Mouse (Mus musculus) heart, embryonic 12.5 days (tissue): ENCODE measurements around the gene Pdgfa. TPM values are rescaled to one million over a fixed set of nuclear protein-coding genes. Genes with fewer than 3 reads are reported as not detected.

ENCODE experiments used
- ATAC-seq: fragments of 200-750 bp; cut with Nextera tagmentation; 2 replicates; pipeline ENCODE4 v1.8.0; 2017; ENCODE audit warnings: moderate TSS enrichment, moderate library complexity; ENCODE audit not compliant: insufficient number of reproducible peaks, low FRiP score
- H3K27ac ChIP-seq: fragments of 300-500 bp; sonication (generic); 2 replicates; pipeline ENCODE4 v1.5.1; 2016; ENCODE audit warnings: mild to moderate bottlenecking, moderate library complexity; ENCODE audit not compliant: poor library complexity, severe bottlenecking
- H3K27me3 ChIP-seq: fragments of 300-500 bp; sonication (generic); replicated peaks from 2 replicates; pipeline ENCODE4 v1.6.1; 2016; ENCODE audit warnings: mild to moderate bottlenecking, moderate library complexity
- H3K36me3 ChIP-seq: fragments of 300-500 bp; sonication (generic); 2 replicates; pipeline ENCODE4 v1.6.1; 2016; ENCODE audit warnings: mild to moderate bottlenecking, moderate library complexity
- H3K4me1 ChIP-seq: fragments of 300-500 bp; sonication (generic); replicated peaks from 2 replicates; pipeline ENCODE4 v1.6.1; 2016; ENCODE audit warnings: mild to moderate bottlenecking
- H3K4me2 ChIP-seq: fragments of 300-500 bp; sonication (generic); 2 replicates; pipeline ENCODE4 v1.6.1; 2016; ENCODE audit warnings: mild to moderate bottlenecking, moderate library complexity
- H3K4me3 ChIP-seq: fragments of 300-500 bp; sonication (generic); 2 replicates; pipeline ENCODE4 v1.5.1; 2016; ENCODE audit warnings: mild to moderate bottlenecking
- H3K9ac ChIP-seq: fragments of 300-500 bp; sonication (generic); 2 replicates; pipeline ENCODE4 v1.6.1; 2016; ENCODE audit warnings: mild to moderate bottlenecking, moderate library complexity
- H3K9me3 ChIP-seq: fragments of 300-500 bp; sonication (generic); replicated peaks from 2 replicates; pipeline ENCODE4 v1.6.1; 2016; ENCODE audit warnings: mild to moderate bottlenecking, moderate library complexity
- WGBS: fragments of 180-500 bp; shearing (Covaris S2); methylation state at CpG from one replicate; pipeline ENCODE4 v1.1.7; 2016; 5-methylcytosine and 5-hydroxymethylcytosine counted together
- polyA plus RNA-seq: library from polyadenylated mRNA; unstranded; fragments of >200 nt; fragmentation: Nextera tagmentation; extraction: Ambion mirVana; gene quantifications from 2 replicates; pipeline ENCODE4 v1.2.1, GENCODE M21; 2016

Gene Pdgfa
- polyA plus RNA-seq, 1 experiment from 2014 or later = 34.4 TPM

- Histone ChIP-seq H3K27me3 (no peaks in the 10 kb centered on the region), H3K27ac (no peak overlapping the region), H3K4me2 (no peak overlapping the region), H3K9ac (no peak overlapping the region), H3K4me3 (no peak overlapping the region), H3K9me3 (no peaks in the 10 kb centered on the region), H3K4me1 (peaks cover 49% of the 10 kb centered on the region), H3K36me3 (no peaks in the 10 kb centered on the region)
- no peak for ATAC-seq
- 82% methylated on average over 2 of the region's 2 CpGs for WGBS
Observed at GRCm38 (mm10) chr5:138951305-138951704, 45.9 kb downstream of the Pdgfa start.

DNA sequence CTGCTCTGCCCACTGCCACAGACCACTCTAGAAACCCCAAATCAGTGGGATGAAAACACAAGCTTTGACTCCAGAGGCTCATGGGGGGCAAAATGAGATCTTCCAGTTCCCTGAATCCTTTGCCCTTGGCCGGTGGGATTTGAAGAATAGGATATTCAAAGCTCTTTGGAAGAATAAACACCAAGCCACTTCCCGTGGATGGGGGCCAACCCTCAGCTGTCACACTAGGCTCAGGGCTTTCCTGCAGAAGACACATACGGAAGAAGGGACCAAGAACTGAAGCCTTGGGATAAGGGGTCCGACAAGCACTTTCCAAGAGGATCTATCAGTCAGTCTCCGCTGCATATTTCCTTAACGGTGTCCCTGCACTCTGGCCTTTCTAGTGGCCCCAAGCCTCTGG lies 48.0 kb downstream of the Pdgfa start:
- H3K4me1 ChIP-seq = peaks cover 57% of the 10 kb centered on the region
- no peak overlapping the region for H3K9ac ChIP-seq
- no peaks in the 10 kb centered on the region for H3K27me3 ChIP-seq
- whole genome bisulfite sequencing = 66% methylated on average over 6 of the region's 6 CpGs
- H3K4me3 ChIP-seq = no peak overlapping the region
- H3K9me3 ChIP-seq = no peaks in the 10 kb centered on the region
- H3K4me2 ChIP-seq = 0 out of 2 replicates have a peak overlapping the region, but pooled peaks have one; percentile 51
- peak overlapping the region; percentile 97 for H3K27ac ChIP-seq
- no peak for ATAC-seq
- no peaks in the 10 kb centered on the region for H3K36me3 ChIP-seq

DNA sequence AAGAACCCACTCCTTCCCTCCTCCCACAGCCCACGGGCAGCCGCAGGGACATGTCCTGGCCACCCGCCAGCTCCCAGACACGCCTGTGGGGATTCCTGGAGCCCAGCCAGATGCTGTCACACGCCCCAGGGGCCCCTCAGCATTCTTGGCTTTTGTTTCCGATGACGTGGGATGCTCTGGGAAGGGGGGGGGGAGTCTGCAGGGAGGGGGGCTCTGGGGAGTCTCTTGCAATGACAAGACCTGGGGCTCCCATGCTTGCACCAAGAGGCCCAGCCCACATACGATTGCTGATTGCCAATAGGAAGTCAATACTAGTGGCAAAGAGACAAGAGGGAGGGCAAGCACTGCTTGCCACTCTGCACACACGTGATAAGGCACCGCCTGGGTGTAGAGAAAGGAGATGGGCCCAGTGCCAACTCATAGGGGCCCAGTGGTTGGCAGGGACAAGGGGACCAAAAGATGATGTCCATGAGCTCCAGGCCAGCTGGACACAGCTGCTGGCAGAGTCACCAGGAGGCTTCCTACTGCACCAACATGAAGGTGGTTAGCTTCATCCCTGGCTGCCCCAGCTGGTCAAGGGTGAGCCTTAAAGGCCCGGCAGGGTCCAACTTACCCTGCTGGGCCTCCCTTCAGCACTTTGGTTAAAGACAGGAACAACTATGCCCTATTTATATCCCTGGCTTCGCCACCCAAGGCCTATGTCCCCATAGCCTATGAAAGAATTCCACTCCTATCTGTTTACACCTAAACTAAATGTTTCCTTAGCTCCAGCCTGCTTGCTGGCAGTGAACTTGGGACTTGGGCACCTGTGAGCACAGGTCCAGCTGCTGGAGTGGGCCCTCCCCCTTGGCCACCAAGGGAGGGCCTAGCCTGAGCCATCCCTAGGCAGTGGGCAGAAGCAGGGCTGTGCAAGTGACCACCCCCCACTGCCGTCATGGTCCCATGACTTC lies 48.9 kb downstream of the Pdgfa start:
- Histone ChIP-seq H3K36me3 (no peaks in the 10 kb centered on the region), H3K9ac (no peak overlapping the region), H3K4me2 (peak overlapping the region; percentile 51), H3K9me3 (no peaks in the 10 kb centered on the region), H3K27ac (peak overlapping the region; percentile 97), H3K4me1 (peaks cover 56% of the 10 kb centered on the region), H3K27me3 (no peaks in the 10 kb centered on the region), H3K4me3 (no peak overlapping the region)
- peak; percentile 71 for ATAC-seq
- 9% methylated on average over 13 of the region's 13 CpGs for WGBS

- Histone ChIP-seq H3K27ac (peak overlapping the region; percentile 97), H3K27me3 (no peaks in the 10 kb centered on the region), H3K9ac (no peak overlapping the region), H3K4me2 (peak overlapping the region; percentile 51), H3K9me3 (no peaks in the 10 kb centered on the region), H3K4me1 (peaks cover 50% of the 10 kb centered on the region), H3K36me3 (no peaks in the 10 kb centered on the region), H3K4me3 (no peak overlapping the region)
- 82% methylated on average over 5 of the region's 5 CpGs for WGBS
- ATAC-seq = no peak
Observed at GRCm38 (mm10) chr5:138947487-138947886, 49.7 kb downstream of the Pdgfa start.

DNA sequence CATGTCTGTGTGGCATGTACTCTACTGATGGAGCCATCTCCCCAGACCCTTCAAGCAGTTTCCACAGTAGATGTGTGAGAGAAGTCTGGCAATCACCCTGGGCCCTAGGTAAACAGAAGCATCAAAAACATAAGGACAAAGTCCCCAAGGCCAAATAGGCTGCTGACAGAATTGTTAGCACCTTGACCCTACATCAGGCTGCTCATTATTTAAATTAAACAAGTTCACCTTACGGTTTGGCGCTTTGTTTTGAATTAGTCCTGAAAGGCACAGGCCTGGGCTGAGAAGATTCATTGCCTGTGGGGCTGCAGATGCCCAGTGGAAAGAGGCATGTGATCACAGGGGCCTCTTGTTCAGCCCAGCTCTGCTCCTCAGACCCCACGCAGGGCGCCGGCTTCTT lies 50.2 kb downstream of the Pdgfa start:
- ATAC-seq = no peak
- Histone ChIP-seq H3K4me3 (no peak overlapping the region), H3K4me2 (no peak overlapping the region), H3K27me3 (no peaks in the 10 kb centered on the region), H3K9me3 (no peaks in the 10 kb centered on the region), H3K36me3 (no peaks in the 10 kb centered on the region), H3K9ac (no peak overlapping the region), H3K4me1 (peaks cover 50% of the 10 kb centered on the region), H3K27ac (peak overlapping the region; percentile 97)
- WGBS = 86% methylated on average over 5 of the region's 5 CpGs

DNA sequence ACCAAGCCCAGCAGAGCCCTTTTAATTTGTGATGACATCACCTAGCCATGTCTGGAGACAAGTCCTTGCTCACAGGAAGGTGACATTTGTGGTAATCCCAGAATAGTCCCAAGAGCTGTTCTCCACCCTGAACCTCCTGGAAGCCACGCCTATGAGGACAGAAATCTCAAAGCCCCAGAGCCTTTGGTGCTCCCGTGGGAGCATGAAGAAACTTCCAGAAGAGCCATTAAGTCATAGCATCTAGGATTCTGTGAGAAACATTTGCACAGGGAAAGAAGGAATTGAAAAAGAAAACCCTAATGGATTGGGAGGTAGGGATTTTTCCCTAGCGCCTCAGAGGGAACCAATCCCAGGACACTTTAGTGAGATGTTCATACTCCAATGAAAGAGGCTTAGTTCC lies 52.2 kb downstream of the Pdgfa start:
- Histone ChIP-seq H3K27me3 (no peaks in the 10 kb centered on the region), H3K4me1 (peaks cover 49% of the 10 kb centered on the region), H3K4me3 (no peak overlapping the region), H3K9me3 (no peaks in the 10 kb centered on the region), H3K36me3 (no peaks in the 10 kb centered on the region), H3K9ac (no peak overlapping the region), H3K27ac (no peak overlapping the region), H3K4me2 (no peak overlapping the region)
- ATAC-seq = no peak
- WGBS = 81% methylated on average over 3 of the region's 3 CpGs

GRCm38 (mm10) chr5:138944551-138944950 lies 52.6 kb downstream of the Pdgfa start:
- Histone ChIP-seq H3K27ac (no peak overlapping the region), H3K9me3 (no peaks in the 10 kb centered on the region), H3K4me2 (no peak overlapping the region), H3K27me3 (no peaks in the 10 kb centered on the region), H3K4me3 (no peak overlapping the region), H3K4me1 (peaks cover 44% of the 10 kb centered on the region), H3K36me3 (no peaks in the 10 kb centered on the region), H3K9ac (no peak overlapping the region)
- 77% methylated on average over 7 of the region's 7 CpGs for WGBS
- ATAC-seq = no peak

DNA sequence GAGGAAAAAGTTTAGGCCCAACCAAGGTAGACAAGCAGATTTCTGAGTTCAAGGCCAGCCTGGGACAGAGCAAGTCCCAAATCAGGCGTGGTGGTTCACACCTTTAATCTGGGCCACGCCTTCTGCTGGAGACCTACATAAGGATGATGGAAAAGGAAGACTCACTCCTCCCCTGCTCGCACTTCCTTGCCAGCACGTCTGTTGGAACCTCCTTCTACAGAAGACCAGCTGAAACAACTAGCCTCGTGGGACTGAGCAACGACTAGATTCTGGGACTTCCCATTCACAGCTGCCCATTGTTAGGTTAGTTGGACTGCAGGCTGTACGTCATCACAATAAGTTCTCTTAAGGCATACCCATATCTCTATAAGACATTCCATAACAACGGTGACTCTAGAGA lies 55.3 kb downstream of the Pdgfa start:
- peaks cover 28% of the 10 kb centered on the region for H3K4me1 ChIP-seq
- no peaks in the 10 kb centered on the region for H3K27me3 ChIP-seq
- no peaks in the 10 kb centered on the region for H3K9me3 ChIP-seq
- no peak overlapping the region for H3K9ac ChIP-seq
- H3K4me2 ChIP-seq = no peak overlapping the region
- 65% methylated on average over 8 of the region's 8 CpGs for WGBS
- H3K36me3 ChIP-seq = no peaks in the 10 kb centered on the region
- ATAC-seq = no peak
- no peak overlapping the region for H3K4me3 ChIP-seq
- H3K27ac ChIP-seq = no peak overlapping the region

GRCm38 (mm10) chr5:138940576-138940975 lies 56.6 kb downstream of the Pdgfa start:
- Histone ChIP-seq H3K9ac (no peak overlapping the region), H3K4me1 (peaks cover 18% of the 10 kb centered on the region), H3K36me3 (no peaks in the 10 kb centered on the region), H3K27ac (no peak overlapping the region), H3K4me3 (no peak overlapping the region), H3K27me3 (no peaks in the 10 kb centered on the region), H3K9me3 (no peaks in the 10 kb centered on the region), H3K4me2 (no peak overlapping the region)
- WGBS = 77% methylated on average over 4 of the region's 4 CpGs
- no peak for ATAC-seq

GRCm38 (mm10) chr5:138938572-138939163 lies 58.5 kb downstream of the Pdgfa start:
- Histone ChIP-seq H3K4me3 (no peak overlapping the region), H3K27ac (no peak overlapping the region), H3K4me1 (peaks cover 18% of the 10 kb centered on the region), H3K9me3 (no peaks in the 10 kb centered on the region), H3K27me3 (no peaks in the 10 kb centered on the region), H3K4me2 (no peak overlapping the region), H3K36me3 (no peaks in the 10 kb centered on the region), H3K9ac (no peak overlapping the region; the same call in 1 of the 2 replicates)
- no peak for ATAC-seq
- WGBS = 47% methylated on average over 3 of the region's 3 CpGs

DNA sequence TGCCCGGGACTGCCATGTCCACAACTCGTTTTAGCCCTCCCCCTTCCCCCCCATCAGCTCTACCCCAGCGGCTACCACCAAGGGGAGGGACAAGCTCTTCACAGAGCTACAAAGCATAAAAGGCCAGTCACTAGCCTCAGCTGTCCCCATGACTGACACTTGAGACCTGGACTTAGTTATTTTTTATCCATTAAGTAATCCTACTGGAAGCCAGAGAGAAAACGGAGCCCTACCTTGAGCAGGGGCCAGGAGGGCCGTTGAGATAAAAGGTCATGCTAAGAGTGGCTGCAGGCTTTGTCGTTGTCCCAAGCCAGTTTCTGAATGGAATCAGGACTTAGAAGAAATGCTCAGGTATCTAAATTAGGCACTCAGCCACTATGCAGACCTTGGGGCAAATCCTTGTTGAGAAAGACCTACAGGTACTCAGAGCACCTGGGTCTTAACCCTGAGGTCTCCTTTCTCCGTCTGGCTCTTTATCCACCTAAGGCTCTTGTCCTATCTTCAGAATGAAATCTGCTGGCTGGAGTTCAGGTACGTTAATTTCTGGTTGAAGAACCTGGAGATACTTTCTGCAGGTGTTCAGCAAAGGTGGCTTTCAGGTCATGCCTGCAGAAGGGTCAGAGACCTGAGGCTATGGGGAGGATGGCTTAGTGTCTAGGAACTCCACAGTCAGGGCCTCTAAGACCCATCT lies 60.6 kb downstream of the Pdgfa start:
- ATAC-seq = no peak
- H3K36me3 ChIP-seq = no peaks in the 10 kb centered on the region
- H3K9ac ChIP-seq = no peak overlapping the region
- H3K27me3 ChIP-seq = peaks cover 8% of the 10 kb centered on the region; the same call in 1 of the 2 replicates
- WGBS = 56% methylated on average over 8 of the region's 8 CpGs
- no peak overlapping the region for H3K4me2 ChIP-seq
- H3K9me3 ChIP-seq = no peaks in the 10 kb centered on the region
- H3K27ac ChIP-seq = no peak overlapping the region
- no peak overlapping the region for H3K4me3 ChIP-seq
- peaks cover 33% of the 10 kb centered on the region for H3K4me1 ChIP-seq
